Mouse (Mus musculus) myocyte (in vitro differentiated cells): ENCODE data around the gene Bahd1. TPM values are rescaled to one million over a fixed set of nuclear protein-coding genes. Genes with fewer than 3 reads are reported as not detected.

ENCODE experiments used
- H3K27me3 ChIP-seq: one replicate; pipeline ENCODE4 v1.6.1; 2011; ENCODE audit not compliant: control insufficient read depth, insufficient read depth, insufficient read length
- H3K36me3 ChIP-seq: one replicate; pipeline ENCODE4 v1.6.1; 2011; ENCODE audit not compliant: control insufficient read depth, insufficient read depth
- H3K4me2 ChIP-seq: one replicate; pipeline ENCODE4 v1.6.1; 2011; ENCODE audit warnings: low read depth, control low read depth
- H3K4me3 ChIP-seq: one replicate; pipeline ENCODE4 v1.5.1; 2011; ENCODE audit warnings: mild to moderate bottlenecking, control low read depth, moderate library complexity
- H3K79me2 ChIP-seq: one replicate; pipeline ENCODE4 v1.6.1; 2011; ENCODE audit not compliant: control insufficient read depth, insufficient read depth
- H3ac ChIP-seq: one replicate; pipeline ENCODE4 v1.6.1; 2011; ENCODE audit not compliant: control insufficient read depth, insufficient read length
- CEBPB ChIP-seq: IDR thresholded peaks from 2 replicates; pipeline ENCODE4 v1.6.1; 2011; ENCODE audit warnings: mild to moderate bottlenecking, moderate library complexity; ENCODE audit not compliant: poor library complexity, insufficient read depth, severe bottlenecking
- E2F4 ChIP-seq: IDR thresholded peaks from one replicate; pipeline ENCODE4 v1.6.1; 2011; ENCODE audit warnings: mild to moderate bottlenecking, control low read depth, moderate library complexity; ENCODE audit not compliant: insufficient read depth
- MAX ChIP-seq: IDR thresholded peaks from one replicate; pipeline ENCODE4 v1.6.1; 2011; ENCODE audit warnings: low read depth, mild to moderate bottlenecking, control low read depth
- MYOD1 ChIP-seq, 3 experiments: IDR thresholded peaks; one replicate each; pipeline ENCODE4 v1.6.1; 2011; ENCODE audit warnings: control low read depth in 2 of 3, low read depth in 2 of 3, mild to moderate bottlenecking in 2 of 3, moderate library complexity in 1 of 3; ENCODE audit not compliant: insufficient read length in 2 of 3, control insufficient read depth in 1 of 3
- MYOG ChIP-seq, 3 experiments: IDR thresholded peaks; one replicate each; pipeline ENCODE4 v1.6.1; 2011; ENCODE audit warnings: control low read depth in 2 of 3, low read depth in 2 of 3, mild to moderate bottlenecking in 2 of 3; ENCODE audit not compliant: insufficient read length in 2 of 3, control insufficient read depth in 1 of 3, insufficient read depth in 1 of 3
- POLR2A ChIP-seq: IDR thresholded peaks from one replicate; pipeline ENCODE4 v1.6.1; 2011; ENCODE audit warnings: low read depth, mild to moderate bottlenecking, control low read depth, moderate library complexity; ENCODE audit not compliant: insufficient read length
- POLR2AphosphoS2 ChIP-seq: IDR thresholded peaks from one replicate; pipeline ENCODE4 v1.6.1; 2011; ENCODE audit warnings: low read depth, control low read depth; ENCODE audit not compliant: insufficient read length
- REST ChIP-seq: IDR thresholded peaks from one replicate; pipeline ENCODE4 v1.6.1; 2011; ENCODE audit warnings: mild to moderate bottlenecking, control low read depth, moderate library complexity; ENCODE audit not compliant: insufficient read depth, insufficient read length
- SRF ChIP-seq: IDR thresholded peaks from one replicate; pipeline ENCODE4 v1.6.1; 2011; ENCODE audit warnings: low read depth; ENCODE audit not compliant: control insufficient read depth, insufficient read length
- TCF12 ChIP-seq: IDR thresholded peaks from one replicate; pipeline ENCODE4 v1.6.1; 2011; ENCODE audit warnings: mild to moderate bottlenecking, control low read depth; ENCODE audit not compliant: poor library complexity, insufficient read depth, severe bottlenecking
- TCF3 ChIP-seq: IDR thresholded peaks from one replicate; pipeline ENCODE4 v1.6.1; 2011; ENCODE audit warnings: low read depth, control low read depth; ENCODE audit not compliant: insufficient read length
- USF1 ChIP-seq: IDR thresholded peaks from one replicate; pipeline ENCODE4 v1.6.1; 2011; ENCODE audit warnings: low read depth, mild to moderate bottlenecking, control low read depth, moderate library complexity
- polyA plus RNA-seq: library from polyadenylated mRNA; unstranded; fragments of >200 nt; fragmentation: generic; extraction: Trizol; gene quantifications from one replicate; pipeline ENCODE4 v1.2.1, GENCODE M21; 2012; ENCODE audit warnings: missing spikeins

Bahd1 gene
- polyA plus RNA-seq, 1 experiment, result 12.0 TPM

DNA sequence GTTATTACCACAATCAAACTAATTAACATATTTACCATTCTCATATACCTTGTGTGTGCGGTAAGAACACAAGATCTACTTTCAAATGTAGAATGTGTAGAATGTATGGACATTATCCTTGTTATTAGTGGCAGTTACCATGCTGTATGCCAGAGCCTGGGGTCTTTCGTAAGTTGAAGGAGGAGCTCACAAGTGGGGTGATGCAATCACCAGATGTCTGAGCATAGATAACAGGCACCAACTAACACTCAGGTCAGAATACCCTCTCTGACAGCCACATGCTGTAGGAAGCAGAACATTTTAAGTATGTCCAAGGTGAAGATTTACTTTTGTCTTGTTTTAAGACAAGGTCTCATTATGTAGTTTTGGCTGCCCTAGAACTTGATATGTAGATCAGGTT is 60.2 kb downstream of the Bahd1 start:
- TF ChIP-seq SRF (no peak), CEBPB (0 out of 2 replicates have a peak, but pooled peaks have one; percentile 47)
- Histone ChIP-seq H3K4me2 (no peak overlapping the region), H3K27me3 (no peaks in the 10 kb centered on the region), H3K4me3 (no peak overlapping the region), H3ac (no peak overlapping the region), H3K79me2 (no peaks in the 10 kb centered on the region), H3K36me3 (no peaks in the 10 kb centered on the region)

DNA sequence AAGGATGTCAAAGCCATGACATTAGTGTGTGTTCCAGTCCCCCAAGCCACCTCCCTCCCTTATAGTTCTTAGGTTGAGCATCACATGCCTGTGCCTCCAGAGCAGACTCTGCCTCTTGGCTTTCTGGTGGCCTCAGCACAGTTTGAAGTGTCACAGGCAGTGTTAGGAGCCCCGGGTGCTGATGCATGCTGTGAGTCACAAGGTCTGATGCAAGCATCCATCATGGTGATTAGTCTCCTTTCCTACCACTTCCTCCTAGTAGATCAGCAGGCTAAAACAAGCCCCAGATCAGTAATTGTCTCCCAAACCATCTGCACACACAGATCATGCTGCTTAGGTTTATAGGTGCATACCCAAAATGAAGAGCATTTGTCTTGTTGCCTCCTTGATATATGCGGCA is 61.4 kb downstream of the Bahd1 start:
- H3K4me2 ChIP-seq, result peak overlapping the region; percentile 51
- no peaks in the 10 kb centered on the region for H3K27me3 ChIP-seq
- no peaks in the 10 kb centered on the region for H3K36me3 ChIP-seq
- no peak overlapping the region for H3ac ChIP-seq
- H3K79me2 ChIP-seq, result no peaks in the 10 kb centered on the region
- no peak overlapping the region for H3K4me3 ChIP-seq
- TF ChIP-seq TCF3 (no peak), POLR2A (peak; percentile 39), POLR2AphosphoS2 (no peak), USF1 (no peak), CEBPB (peak; percentile 88), MYOG (IDR thresholded peaks at IDR 0.05; ENCODE audit: control insufficient read depth in 1 of 3, insufficient read depth in 1 of 3, insufficient read length in 2 of 3, low read depth in 2 of 3) (no peak)

DNA sequence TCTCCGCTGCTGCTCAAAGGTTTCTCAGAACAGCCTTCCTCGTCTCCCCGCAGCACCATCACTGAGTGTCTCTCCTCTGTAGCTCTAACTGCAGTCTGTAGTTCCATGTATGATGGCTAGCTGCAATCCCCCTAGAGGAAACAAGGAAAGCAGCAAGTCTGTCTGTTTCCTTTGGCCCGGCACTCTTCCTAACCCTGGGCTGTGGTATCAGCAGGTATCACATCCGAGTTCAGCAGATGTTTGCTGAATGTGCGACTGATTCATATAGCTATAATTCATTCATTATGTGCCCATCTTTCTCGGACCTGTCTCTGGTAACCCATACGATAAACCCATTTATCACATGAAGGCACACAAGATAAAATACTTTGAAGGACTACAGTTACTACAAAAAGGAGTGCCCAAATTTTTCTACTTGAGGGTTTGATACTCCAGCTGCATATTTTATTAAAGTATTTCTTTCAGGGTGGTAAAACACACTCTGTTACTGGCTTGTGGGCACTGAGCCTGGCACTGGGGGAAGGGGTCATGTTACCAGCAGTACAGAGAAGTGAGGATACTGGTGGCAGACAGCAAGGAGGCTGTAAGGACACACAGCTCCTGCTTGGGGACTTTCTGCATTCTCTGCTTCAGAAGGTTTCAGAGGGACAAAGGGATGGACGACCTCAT is 63.0 kb downstream of the Bahd1 start:
- no peak overlapping the region for H3ac ChIP-seq
- no peak overlapping the region for H3K4me2 ChIP-seq
- H3K4me3 ChIP-seq, result no peak overlapping the region
- no peaks in the 10 kb centered on the region for H3K27me3 ChIP-seq
- no peaks in the 10 kb centered on the region for H3K36me3 ChIP-seq
- TF ChIP-seq MYOG (IDR thresholded peaks at IDR 0.05; ENCODE audit: control insufficient read depth in 1 of 3, insufficient read depth in 1 of 3, insufficient read length in 2 of 3, low read depth in 2 of 3) (no peak), E2F4 (no peak), MYOD1 (IDR thresholded peaks at IDR 0.05; ENCODE audit: control insufficient read depth in 1 of 3, insufficient read length in 2 of 3, low read depth in 2 of 3) (no peak), REST (no peak), MAX (no peak), POLR2AphosphoS2 (no peak), CEBPB (no peak), POLR2A (no peak), SRF (no peak), TCF12 (no peak), USF1 (no peak), TCF3 (no peak)
- no peaks in the 10 kb centered on the region for H3K79me2 ChIP-seq

DNA sequence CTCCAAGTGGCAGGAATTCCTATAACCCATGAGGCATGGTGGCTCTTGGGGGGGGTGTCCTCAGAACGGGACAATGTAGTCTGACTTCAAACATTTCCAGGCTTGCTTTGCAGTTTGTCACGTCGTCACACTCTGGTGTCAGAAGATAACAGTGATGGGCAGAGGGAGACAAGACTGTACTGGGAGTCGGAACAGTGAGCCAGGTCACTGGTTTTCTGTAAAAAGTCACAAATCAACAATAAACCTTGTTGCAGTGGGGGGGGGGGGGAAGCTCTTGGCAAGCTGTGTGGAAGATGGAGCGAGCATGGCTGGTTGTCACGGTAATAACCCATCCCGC is 63.5 kb downstream of the Bahd1 start:
- Histone ChIP-seq H3K36me3 (no peaks in the 10 kb centered on the region), H3K79me2 (no peaks in the 10 kb centered on the region), H3ac (no peak overlapping the region), H3K4me2 (no peak overlapping the region), H3K4me3 (no peak overlapping the region), H3K27me3 (no peaks in the 10 kb centered on the region)
- TF ChIP-seq MYOG (IDR thresholded peaks at IDR 0.05; ENCODE audit: control insufficient read depth in 1 of 3, insufficient read depth in 1 of 3, insufficient read length in 2 of 3, low read depth in 2 of 3) (no peak), MYOD1 (IDR thresholded peaks at IDR 0.05; ENCODE audit: control insufficient read depth in 1 of 3, insufficient read length in 2 of 3, low read depth in 2 of 3) (no peak), TCF12 (no peak), POLR2AphosphoS2 (no peak), E2F4 (no peak), SRF (no peak), CEBPB (no peak), TCF3 (no peak)

DNA sequence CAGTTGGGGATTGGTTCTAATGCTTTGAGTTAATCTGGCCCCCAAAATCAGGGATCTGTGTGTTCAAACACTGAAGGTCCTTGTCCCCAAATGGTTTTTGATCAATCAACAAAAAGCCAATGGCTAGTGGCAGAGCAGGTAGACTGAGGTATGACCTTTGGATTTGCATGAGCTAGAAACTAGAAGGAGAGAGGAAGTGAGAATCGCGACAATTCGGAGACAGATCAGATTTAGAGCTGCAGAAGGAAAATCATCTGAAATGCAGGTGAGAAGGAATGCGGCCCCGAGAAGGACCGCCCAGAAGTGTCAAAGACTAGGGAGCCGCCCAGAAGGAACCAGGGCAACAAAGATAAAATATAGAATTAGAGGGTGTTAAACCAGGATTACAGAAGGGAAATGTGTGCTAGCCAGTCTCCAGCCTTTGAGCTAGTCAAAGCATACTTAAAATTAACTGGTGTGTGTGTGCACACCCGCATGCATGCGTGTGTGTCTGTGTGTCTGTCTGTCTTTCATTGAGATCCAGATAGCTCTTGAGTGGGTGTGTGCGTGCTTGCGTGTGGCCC is 69.5 kb downstream of the Bahd1 start:
- Histone ChIP-seq H3K79me2 (no peaks in the 10 kb centered on the region), H3K4me2 (no peak overlapping the region), H3K36me3 (no peaks in the 10 kb centered on the region), H3K27me3 (no peaks in the 10 kb centered on the region), H3K4me3 (no peak overlapping the region), H3ac (no peak overlapping the region)
- TF ChIP-seq MAX, result no peak

DNA sequence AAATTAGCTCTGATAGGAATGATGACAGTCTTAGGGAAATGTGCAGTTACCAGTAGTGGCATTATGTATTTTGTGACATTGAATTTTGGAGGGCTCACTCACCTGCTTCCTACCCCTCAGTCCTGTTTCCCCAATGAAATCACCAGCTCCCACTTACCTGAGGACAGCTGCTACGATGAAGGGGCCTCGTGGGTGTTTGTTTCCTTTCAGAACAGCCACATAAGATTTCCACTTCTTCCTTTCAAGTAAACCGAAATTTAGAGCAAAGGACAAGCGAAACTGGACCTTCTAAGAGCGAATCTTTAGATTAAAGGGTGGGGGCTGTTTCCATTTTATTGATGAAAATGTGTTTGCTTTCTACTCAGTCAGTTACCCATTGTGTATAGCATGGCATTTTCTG is 71.9 kb downstream of the Bahd1 start:
- Histone ChIP-seq H3ac (no peak overlapping the region), H3K79me2 (no peaks in the 10 kb centered on the region), H3K27me3 (no peaks in the 10 kb centered on the region), H3K36me3 (no peaks in the 10 kb centered on the region), H3K4me2 (no peak overlapping the region), H3K4me3 (no peak overlapping the region)
- TF ChIP-seq REST, result no peak
- TF ChIP-seq TCF3, result no peak
- TF ChIP-seq TCF12, result no peak
- no peak for TF ChIP-seq CEBPB
- no peak for TF ChIP-seq E2F4
- TF ChIP-seq SRF, result no peak
- TF ChIP-seq MYOD1 (IDR thresholded peaks at IDR 0.05; ENCODE audit: control insufficient read depth in 1 of 3, insufficient read length in 2 of 3, low read depth in 2 of 3), result no peak
